Mouse (Mus musculus): ENCODE measurements around the gene Ahdc1. TPM values are rescaled to one million over a fixed set of nuclear protein-coding genes. Genes with fewer than 3 reads are reported as not detected.
A peak's percentile ranks its signal among the peaks of the same experiment; 100 is the strongest.

The Ahdc1 gene
- polyA plus RNA-seq, 1 experiment from 2014 or later, result 10.4 TPM

GRCm38 (mm10) chr4:133061798-133062197 is 50.7 kb downstream of the Ahdc1 start:
- Histone ChIP-seq H3K4me1 (ENCODE audit: control insufficient read depth, insufficient read depth, low read depth, low read length) (peaks cover 6% of the 10 kb centered on the region; the same call in 1 of the 2 replicates), H3K9me3 (ENCODE audit: control insufficient read depth, low read length) (no peaks in the 10 kb centered on the region), H3K36me3 (ENCODE audit: control insufficient read depth, insufficient read depth, low read length) (peaks cover 57% of the 10 kb centered on the region), H3K27me3 (replicated peaks; ENCODE audit: control insufficient read depth, insufficient read depth, low read length) (no peaks in the 10 kb centered on the region), H3K27ac (ENCODE audit: low read depth, low read length) (no peak overlapping the region), H3K9ac (ENCODE audit: low read depth, low read length) (no peak overlapping the region), H3K4me3 (ENCODE audit: low read length) (no peak overlapping the region), H3K4me2 (ENCODE audit: low read length) (no peak overlapping the region)
- ATAC-seq, result no peak
- 92% methylated on average over 20 of the region's 20 CpGs for WGBS

GRCm38 (mm10) chr4:133062286-133062685 is 51.2 kb downstream of the Ahdc1 start:
- Histone ChIP-seq H3K36me3 (ENCODE audit: control insufficient read depth, insufficient read depth, low read length) (peaks cover 57% of the 10 kb centered on the region), H3K4me3 (ENCODE audit: low read length) (no peak overlapping the region), H3K4me2 (ENCODE audit: low read length) (no peak overlapping the region), H3K9ac (ENCODE audit: low read depth, low read length) (no peak overlapping the region), H3K4me1 (ENCODE audit: control insufficient read depth, insufficient read depth, low read depth, low read length) (peaks cover 6% of the 10 kb centered on the region; the same call in 1 of the 2 replicates), H3K27me3 (replicated peaks; ENCODE audit: control insufficient read depth, insufficient read depth, low read length) (no peaks in the 10 kb centered on the region), H3K27ac (ENCODE audit: low read depth, low read length) (no peak overlapping the region), H3K9me3 (ENCODE audit: control insufficient read depth, low read length) (no peaks in the 10 kb centered on the region)
- 93% methylated on average over 14 of the region's 14 CpGs for WGBS
- no peak for ATAC-seq

GRCm38 (mm10) chr4:133063203-133063602 is 52.1 kb downstream of the Ahdc1 start:
- Histone ChIP-seq H3K4me3 (ENCODE audit: low read length) (no peak overlapping the region), H3K36me3 (ENCODE audit: control insufficient read depth, insufficient read depth, low read length) (peaks cover 57% of the 10 kb centered on the region), H3K9ac (ENCODE audit: low read depth, low read length) (no peak overlapping the region), H3K27me3 (replicated peaks; ENCODE audit: control insufficient read depth, insufficient read depth, low read length) (no peaks in the 10 kb centered on the region), H3K27ac (ENCODE audit: low read depth, low read length) (no peak overlapping the region), H3K9me3 (ENCODE audit: control insufficient read depth, low read length) (no peaks in the 10 kb centered on the region), H3K4me1 (ENCODE audit: control insufficient read depth, insufficient read depth, low read depth, low read length) (peaks cover 3% of the 10 kb centered on the region), H3K4me2 (ENCODE audit: low read length) (no peak overlapping the region)
- 93% methylated on average over 18 of the region's 18 CpGs for WGBS
- ATAC-seq, result no peak

GRCm38 (mm10) chr4:133063799-133064198 is 52.7 kb downstream of the Ahdc1 start:
- ATAC-seq, result no peak

GRCm38 (mm10) chr4:133064791-133065190 is 53.7 kb downstream of the Ahdc1 start:
- Histone ChIP-seq H3K27me3 (replicated peaks; ENCODE audit: control insufficient read depth, insufficient read depth, low read length) (no peaks in the 10 kb centered on the region), H3K9ac (ENCODE audit: low read depth, low read length) (no peak overlapping the region), H3K4me3 (ENCODE audit: low read length) (no peak overlapping the region), H3K4me2 (ENCODE audit: low read length) (no peak overlapping the region), H3K9me3 (ENCODE audit: control insufficient read depth, low read length) (no peaks in the 10 kb centered on the region), H3K27ac (ENCODE audit: low read depth, low read length) (no peak overlapping the region), H3K36me3 (ENCODE audit: control insufficient read depth, insufficient read depth, low read length) (peaks cover 55% of the 10 kb centered on the region), H3K4me1 (ENCODE audit: control insufficient read depth, insufficient read depth, low read depth, low read length) (peaks cover 12% of the 10 kb centered on the region)
- no peak for ATAC-seq
- 94% methylated on average over 19 of the region's 19 CpGs for WGBS

More at GRCm38 (mm10) chr4:133063799-133064198, 52.7 kb downstream of the Ahdc1 start:
- Histone ChIP-seq H3K27me3 (replicated peaks; ENCODE audit: control insufficient read depth, insufficient read depth, low read length) (no peaks in the 10 kb centered on the region), H3K4me2 (ENCODE audit: low read length) (no peak overlapping the region), H3K36me3 (ENCODE audit: control insufficient read depth, insufficient read depth, low read length) (peaks cover 57% of the 10 kb centered on the region), H3K9me3 (ENCODE audit: control insufficient read depth, low read length) (no peaks in the 10 kb centered on the region), H3K27ac (ENCODE audit: low read depth, low read length) (no peak overlapping the region), H3K4me3 (ENCODE audit: low read length) (no peak overlapping the region), H3K4me1 (ENCODE audit: control insufficient read depth, insufficient read depth, low read depth, low read length) (peaks cover 9% of the 10 kb centered on the region), H3K9ac (ENCODE audit: low read depth, low read length) (no peak overlapping the region)
- 81% methylated on average over 11 of the region's 13 CpGs for WGBS

- no peaks in the 10 kb centered on the region for H3K27me3 ChIP-seq (replicated peaks; ENCODE audit: control insufficient read depth, insufficient read depth, low read length)
- 92% methylated on average over 12 of the region's 14 CpGs for WGBS
- peaks cover 51% of the 10 kb centered on the region for H3K36me3 ChIP-seq (ENCODE audit: control insufficient read depth, insufficient read depth, low read length)
- no peaks in the 10 kb centered on the region for H3K9me3 ChIP-seq (ENCODE audit: control insufficient read depth, low read length)
- no peak overlapping the region for H3K27ac ChIP-seq (ENCODE audit: low read depth, low read length)
- no peak overlapping the region for H3K4me2 ChIP-seq (ENCODE audit: low read length)
- no peak overlapping the region for H3K4me3 ChIP-seq (ENCODE audit: low read length)
- H3K9ac ChIP-seq (ENCODE audit: low read depth, low read length), result no peak overlapping the region
- H3K4me1 ChIP-seq (ENCODE audit: control insufficient read depth, insufficient read depth, low read depth, low read length), result peaks cover 12% of the 10 kb centered on the region
- ATAC-seq, result no peak
Measured at GRCm38 (mm10) chr4:133065894-133066386, 54.9 kb downstream of the Ahdc1 start.

- H3K27ac ChIP-seq (ENCODE audit: low read depth, low read length), result peak overlapping the region; percentile 55; the same call in 1 of the 2 replicates
- peak; percentile 48; the same call in 1 of the 2 replicates for ATAC-seq
- peaks cover 21% of the 10 kb centered on the region for H3K4me1 ChIP-seq (ENCODE audit: control insufficient read depth, insufficient read depth, low read depth, low read length)
- peak overlapping the region; percentile 39; the same call in 1 of the 2 replicates for H3K9ac ChIP-seq (ENCODE audit: low read depth, low read length)
- H3K9me3 ChIP-seq (ENCODE audit: control insufficient read depth, low read length), result no peaks in the 10 kb centered on the region
- 69% methylated on average over 12 of the region's 12 CpGs for WGBS
- no peaks in the 10 kb centered on the region for H3K27me3 ChIP-seq (replicated peaks; ENCODE audit: control insufficient read depth, insufficient read depth, low read length)
- H3K4me3 ChIP-seq (ENCODE audit: low read length), result no peak overlapping the region
- H3K4me2 ChIP-seq (ENCODE audit: low read length), result no peak overlapping the region
- peaks cover 25% of the 10 kb centered on the region for H3K36me3 ChIP-seq (ENCODE audit: control insufficient read depth, insufficient read depth, low read length)
Measured at GRCm38 (mm10) chr4:133068400-133069138, 57.5 kb downstream of the Ahdc1 start.

- Histone ChIP-seq H3K9me3 (ENCODE audit: control insufficient read depth, low read length) (no peaks in the 10 kb centered on the region), H3K4me2 (ENCODE audit: low read length) (no peak overlapping the region), H3K36me3 (ENCODE audit: control insufficient read depth, insufficient read depth, low read length) (peaks cover 9% of the 10 kb centered on the region), H3K27me3 (replicated peaks; ENCODE audit: control insufficient read depth, insufficient read depth, low read length) (no peaks in the 10 kb centered on the region), H3K4me1 (ENCODE audit: control insufficient read depth, insufficient read depth, low read depth, low read length) (peaks cover 38% of the 10 kb centered on the region), H3K27ac (ENCODE audit: low read depth, low read length) (no peak overlapping the region), H3K9ac (ENCODE audit: low read depth, low read length) (no peak overlapping the region), H3K4me3 (ENCODE audit: low read length) (no peak overlapping the region)
- ATAC-seq, result no peak
- 79% methylated on average over 3 of the region's 3 CpGs for WGBS
Measured at GRCm38 (mm10) chr4:133070388-133070787, 59.3 kb downstream of the Ahdc1 start.

GRCm38 (mm10) chr4:133070821-133071372 is 59.8 kb downstream of the Ahdc1 start:
- no peak for ATAC-seq
- H3K36me3 ChIP-seq (ENCODE audit: control insufficient read depth, insufficient read depth, low read length), result peaks cover 4% of the 10 kb centered on the region
- H3K27me3 ChIP-seq (replicated peaks; ENCODE audit: control insufficient read depth, insufficient read depth, low read length), result no peaks in the 10 kb centered on the region
- no peak overlapping the region for H3K27ac ChIP-seq (ENCODE audit: low read depth, low read length)
- no peak overlapping the region for H3K4me2 ChIP-seq (ENCODE audit: low read length)
- no peak overlapping the region for H3K9ac ChIP-seq (ENCODE audit: low read depth, low read length)
- H3K4me3 ChIP-seq (ENCODE audit: low read length), result no peak overlapping the region
- peaks cover 38% of the 10 kb centered on the region for H3K4me1 ChIP-seq (ENCODE audit: control insufficient read depth, insufficient read depth, low read depth, low read length)
- H3K9me3 ChIP-seq (ENCODE audit: control insufficient read depth, low read length), result no peaks in the 10 kb centered on the region
- WGBS, result 90% methylated on average over 5 of the region's 5 CpGs
